Comparison of ENCODE assay signal across 20 mouse cellular contexts in the genomic region with DNA sequence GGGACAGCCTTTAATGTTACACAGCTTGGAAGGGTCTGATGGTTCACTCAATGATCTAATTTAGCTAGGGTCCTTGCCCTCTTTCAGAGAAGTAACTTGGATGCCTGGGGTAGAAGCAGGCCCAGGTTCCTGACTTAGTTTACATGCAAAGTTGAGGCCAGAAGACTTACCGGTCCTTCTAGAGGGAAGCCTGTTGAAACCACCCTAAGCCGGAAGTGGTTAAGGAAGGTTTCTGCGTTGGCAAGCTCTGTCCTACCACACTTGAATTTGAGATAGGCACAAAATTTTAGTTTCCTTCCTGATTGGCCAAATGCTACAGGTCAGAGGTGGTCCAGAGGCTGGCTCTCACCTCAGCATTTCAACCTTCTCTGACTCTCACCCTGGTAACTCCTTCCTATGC.
"Had no signal": no experiment of that assay in that cellular context is flagged by ENCODE, and none has a peak within 500 bp of the region (broad histone marks: within the 10 kb centered on the region; RNA-seq: fewer than 3 reads in every experiment).

No protein-coding gene starts in this region.

- H3K27me3 ChIP-seq: limb, embryonic 15.5 days; midbrain, embryonic 12.5 days; midbrain, embryonic 15.5 days; neural tube, embryonic 13.5 days had no signal

- H3K27ac ChIP-seq: kidney, postnatal 0 days; layer of hippocampus, adult 2 months; left cerebral cortex, adult 2 months; limb, embryonic 12.5 days; limb, embryonic 15.5 days; liver, embryonic 14.5 days; macrophage; midbrain, embryonic 12.5 days; midbrain, embryonic 15.5 days; neural tube, embryonic 13.5 days had no signal

- H3K4me2 ChIP-seq: limb, embryonic 12.5 days; limb, embryonic 15.5 days; liver, embryonic 11.5 days; lung, embryonic 14.5 days; midbrain, embryonic 12.5 days; midbrain, embryonic 15.5 days; neural tube, embryonic 13.5 days had no signal

- H3K36me3 ChIP-seq: limb, embryonic 15.5 days had no signal

- H3K9me3 ChIP-seq: limb, embryonic 12.5 days; limb, embryonic 15.5 days; midbrain, embryonic 12.5 days; midbrain, embryonic 15.5 days; neural tube, embryonic 13.5 days had no signal

- DNase-seq: kidney, postnatal 25 days; layer of hippocampus, postnatal 36 days; liver, postnatal 0 days; lung, embryonic 14.5 days; retina, postnatal 1 day; right cerebral cortex, postnatal 25 days; thymus, adult 18-20 months; thymus, postnatal 36 days had no signal

- ATAC-seq: liver, postnatal 0 days; lung, postnatal 0 days; midbrain, embryonic 15.5 days had no signal

- H3K4me3 ChIP-seq: layer of hippocampus, adult 2 months; left cerebral cortex, adult 2 months; limb, embryonic 12.5 days; limb, embryonic 15.5 days; midbrain, embryonic 12.5 days; midbrain, embryonic 15.5 days; neural tube, embryonic 13.5 days had no signal

- H3K4me1 ChIP-seq: limb, embryonic 12.5 days; limb, embryonic 15.5 days; midbrain, embryonic 12.5 days; midbrain, embryonic 15.5 days had no signal

- H3K9ac ChIP-seq: limb, embryonic 12.5 days; limb, embryonic 15.5 days; liver, embryonic 14.5 days; liver, postnatal 0 days; lung, embryonic 14.5 days; midbrain, embryonic 12.5 days; midbrain, embryonic 15.5 days; neural tube, embryonic 13.5 days had no signal
